Mouse (Mus musculus) small intestine, adult 2 months (tissue): Measurements from ENCODE around the gene Mast1.

ENCODE experiments used
- CTCF ChIP-seq: fragments of 200-500 bp; IDR thresholded peaks from 2 replicates; pipeline ENCODE4 v1.5.1; 2012; ENCODE audit warnings: low read depth, mild to moderate bottlenecking, control low read depth, inconsistent platforms, low read length, moderate library complexity, mixed read lengths; ENCODE audit not compliant: insufficient replicate concordance, insufficient read length; ENCODE audit errors: extremely low read depth
- POLR2A ChIP-seq: fragments of 200-500 bp; IDR thresholded peaks from 2 replicates; pipeline ENCODE4 v1.6.1; 2012; ENCODE audit warnings: low read depth, mild to moderate bottlenecking, control low read depth, inconsistent platforms, low read length, moderate library complexity

GRCm38 (mm10) chr8:84907037-84907436, 30.1 kb downstream of the Mast1 start:
- TF ChIP-seq CTCF (no peak), POLR2A (no peak)
